Mouse (Mus musculus): Measurements from ENCODE around the gene Vapb. TPM values are rescaled to one million over a fixed set of nuclear protein-coding genes. Genes with fewer than 3 reads are reported as not detected.
A peak's percentile ranks its signal among the peaks of the same experiment; 100 is the strongest.

The Vapb gene
- polyA plus RNA-seq, 1 experiment from 2014 or later, result 14.8 TPM

- Histone ChIP-seq H3K27me3 (no peaks in the 10 kb centered on the region), H3K9me3 (0 out of 2 replicates have a peak, but pooled peaks cover 5% of the 10 kb centered on the region), H3K27ac (replicated peaks) (no peak overlapping the region), H3K9ac (replicated peaks) (no peak overlapping the region), H3K4me3 (no peak overlapping the region), H3K4me2 (replicated peaks) (no peak overlapping the region), H3K4me1 (peaks cover 17% of the 10 kb centered on the region), H3K36me3 (peaks cover 3% of the 10 kb centered on the region; the same call in 1 of the 2 replicates)
- WGBS, result 95% methylated on average over 9 of the region's 9 CpGs
- no peak for ATAC-seq (ENCODE audit: low FRiP score, low read depth)
Observed at GRCm38 (mm10) chr2:173742744-173743143, 5.4 kb downstream of the Vapb start.

- Histone ChIP-seq H3K36me3 (no peaks in the 10 kb centered on the region), H3K27me3 (no peaks in the 10 kb centered on the region), H3K27ac (replicated peaks) (no peak overlapping the region), H3K9me3 (0 out of 2 replicates have a peak, but pooled peaks cover 5% of the 10 kb centered on the region), H3K4me1 (peaks cover 2% of the 10 kb centered on the region), H3K4me2 (replicated peaks) (no peak overlapping the region), H3K9ac (replicated peaks) (no peak overlapping the region), H3K4me3 (no peak overlapping the region)
- no peak for ATAC-seq (ENCODE audit: low FRiP score, low read depth)
- WGBS, result 91% methylated on average over 7 of the region's 7 CpGs
Observed at GRCm38 (mm10) chr2:173744070-173744815, 6.9 kb downstream of the Vapb start.

- ATAC-seq (ENCODE audit: low FRiP score, low read depth), result no peak
- Histone ChIP-seq H3K9me3 (0 out of 2 replicates have a peak, but pooled peaks cover 5% of the 10 kb centered on the region), H3K9ac (replicated peaks) (no peak overlapping the region), H3K4me3 (no peak overlapping the region), H3K4me1 (no peaks in the 10 kb centered on the region), H3K27ac (replicated peaks) (no peak overlapping the region), H3K4me2 (replicated peaks) (no peak overlapping the region), H3K27me3 (no peaks in the 10 kb centered on the region), H3K36me3 (peaks cover 3% of the 10 kb centered on the region; the same call in 1 of the 2 replicates)
- WGBS, result 95% methylated on average over 2 of the region's 2 CpGs
Observed at GRCm38 (mm10) chr2:173748961-173749659, 11.8 kb downstream of the Vapb start.

GRCm38 (mm10) chr2:173755433-173756144, 18.3 kb downstream of the Vapb start:
- Histone ChIP-seq H3K4me2 (replicated peaks) (no peak overlapping the region), H3K27ac (replicated peaks) (peak overlapping the region; percentile 75), H3K9ac (replicated peaks) (no peak overlapping the region; the same call in 1 of the 2 replicates), H3K9me3 (no peaks in the 10 kb centered on the region), H3K36me3 (no peaks in the 10 kb centered on the region), H3K4me3 (no peak overlapping the region), H3K4me1 (peaks cover 32% of the 10 kb centered on the region), H3K27me3 (no peaks in the 10 kb centered on the region)
- WGBS, result 21% methylated on average over 8 of the region's 8 CpGs
- ATAC-seq (ENCODE audit: low FRiP score, low read depth), result peak; percentile 79

GRCm38 (mm10) chr2:173757624-173758155, 20.4 kb downstream of the Vapb start:
- no peak overlapping the region for H3K4me2 ChIP-seq (replicated peaks)
- H3K27ac ChIP-seq (replicated peaks), result no peak overlapping the region
- no peak overlapping the region for H3K9ac ChIP-seq (replicated peaks)
- no peaks in the 10 kb centered on the region for H3K36me3 ChIP-seq
- peaks cover 32% of the 10 kb centered on the region for H3K4me1 ChIP-seq
- 89% methylated on average over 8 of the region's 8 CpGs for WGBS
- H3K27me3 ChIP-seq, result no peaks in the 10 kb centered on the region
- no peak overlapping the region for H3K4me3 ChIP-seq
- ATAC-seq (ENCODE audit: low FRiP score, low read depth), result no peak
- no peaks in the 10 kb centered on the region for H3K9me3 ChIP-seq

DNA sequence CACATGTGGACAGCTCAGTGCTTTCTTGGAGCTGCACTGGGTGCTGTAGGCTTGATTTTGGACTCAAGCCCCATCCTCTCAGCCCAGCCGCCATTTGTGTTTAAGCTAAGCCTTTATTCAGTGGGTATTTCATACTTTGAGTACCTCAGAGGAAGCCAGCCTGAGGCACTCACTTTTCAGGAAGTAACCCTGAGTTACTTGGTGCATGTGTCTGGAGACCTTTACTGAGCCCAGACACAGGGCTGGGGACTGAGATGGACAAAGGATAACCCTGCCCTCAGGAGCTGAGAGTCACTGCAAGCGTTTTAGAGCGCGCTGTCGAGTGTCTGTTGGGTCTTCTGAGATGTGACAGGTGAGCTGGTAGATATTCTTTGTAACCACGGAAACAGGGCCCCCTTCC, 23.3 kb downstream of the Vapb start:
- H3K9ac ChIP-seq (replicated peaks), result no peak overlapping the region
- H3K9me3 ChIP-seq, result no peaks in the 10 kb centered on the region
- peaks cover 44% of the 10 kb centered on the region for H3K4me1 ChIP-seq
- H3K4me2 ChIP-seq (replicated peaks), result no peak overlapping the region
- WGBS, result 91% methylated on average over 6 of the region's 6 CpGs
- ATAC-seq (ENCODE audit: low FRiP score, low read depth), result no peak
- no peaks in the 10 kb centered on the region for H3K27me3 ChIP-seq
- no peak overlapping the region for H3K4me3 ChIP-seq
- H3K36me3 ChIP-seq, result peaks cover 7% of the 10 kb centered on the region; the same call in 1 of the 2 replicates
- 0 out of 2 replicates have a peak overlapping the region, but pooled peaks have one; percentile 10 for H3K27ac ChIP-seq (replicated peaks)

- WGBS, result 73% methylated on average over 3 of the region's 3 CpGs
- H3K36me3 ChIP-seq, result peaks cover 11% of the 10 kb centered on the region; the same call in 1 of the 2 replicates
- H3K27me3 ChIP-seq, result no peaks in the 10 kb centered on the region
- no peak for ATAC-seq (ENCODE audit: low FRiP score, low read depth)
- peaks cover 46% of the 10 kb centered on the region for H3K4me1 ChIP-seq
- H3K27ac ChIP-seq (replicated peaks), result no peak overlapping the region
- H3K4me3 ChIP-seq, result no peak overlapping the region
- no peak overlapping the region for H3K9ac ChIP-seq (replicated peaks)
- no peaks in the 10 kb centered on the region for H3K9me3 ChIP-seq
- no peak overlapping the region for H3K4me2 ChIP-seq (replicated peaks)
Observed at GRCm38 (mm10) chr2:173764629-173765028, 27.3 kb downstream of the Vapb start.

DNA sequence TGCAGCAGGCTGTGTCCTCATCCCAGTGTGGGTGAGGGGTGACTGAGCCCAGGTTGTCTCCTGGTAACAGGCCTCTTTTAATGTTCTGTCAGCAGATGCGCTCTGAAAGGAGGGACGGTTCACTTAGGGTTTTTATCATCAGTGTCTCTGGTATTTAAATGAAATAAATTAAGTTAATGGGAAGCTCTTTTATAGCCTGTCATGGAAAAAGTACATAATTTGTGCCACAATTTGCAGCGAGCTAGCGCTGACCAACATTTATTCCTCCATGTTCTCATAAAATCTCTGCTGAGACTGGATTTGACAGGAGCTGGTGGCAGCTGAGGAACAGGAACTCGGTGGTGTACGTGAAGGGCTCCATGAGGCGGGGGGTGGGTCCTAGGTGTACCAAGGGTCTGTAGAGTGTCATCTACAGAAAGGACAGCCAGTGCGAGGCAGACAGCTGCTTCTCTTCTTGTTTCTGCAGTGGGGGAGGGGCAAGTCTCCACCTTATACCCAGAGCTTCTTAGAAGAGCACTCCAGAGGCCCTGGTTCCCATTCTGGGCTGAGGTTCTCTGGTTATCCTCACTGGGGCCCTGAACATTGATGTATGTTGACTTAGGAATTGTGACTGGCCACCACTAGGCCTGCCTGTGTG, 30.8 kb downstream of the Vapb start:
- H3K27me3 ChIP-seq, result no peaks in the 10 kb centered on the region
- ATAC-seq (ENCODE audit: low FRiP score, low read depth), result no peak; the same call in 1 of the 2 replicates
- H3K4me1 ChIP-seq, result peaks cover 52% of the 10 kb centered on the region
- no peak overlapping the region for H3K4me3 ChIP-seq
- no peak overlapping the region for H3K4me2 ChIP-seq (replicated peaks)
- H3K9ac ChIP-seq (replicated peaks), result no peak overlapping the region
- H3K9me3 ChIP-seq, result no peaks in the 10 kb centered on the region
- H3K27ac ChIP-seq (replicated peaks), result no peak overlapping the region; the same call in 1 of the 2 replicates
- 82% methylated on average over 8 of the region's 8 CpGs for WGBS
- peaks cover 17% of the 10 kb centered on the region; the same call in 1 of the 2 replicates for H3K36me3 ChIP-seq

DNA sequence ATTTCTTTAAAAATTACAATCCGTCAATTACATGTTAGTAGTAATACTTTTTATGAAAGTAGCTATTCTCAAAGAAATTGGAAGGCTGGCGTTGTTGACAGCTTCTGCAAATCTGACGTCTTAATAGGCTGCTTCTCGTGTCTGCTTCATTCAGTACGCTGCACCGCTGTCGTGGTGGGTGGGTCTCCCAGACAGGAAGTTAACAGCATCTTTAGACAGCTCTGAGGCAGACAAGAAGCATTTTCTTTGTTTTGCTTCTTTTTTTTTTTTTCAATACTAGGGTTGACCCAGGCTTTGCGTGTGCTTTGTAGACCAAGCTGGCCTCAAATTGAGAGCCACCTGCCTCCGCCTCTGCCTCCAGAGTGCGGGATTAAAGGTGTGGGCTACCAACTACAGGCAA, 31.9 kb downstream of the Vapb start:
- 58% methylated on average over 10 of the region's 10 CpGs for WGBS
- peaks cover 44% of the 10 kb centered on the region for H3K4me1 ChIP-seq

DNA sequence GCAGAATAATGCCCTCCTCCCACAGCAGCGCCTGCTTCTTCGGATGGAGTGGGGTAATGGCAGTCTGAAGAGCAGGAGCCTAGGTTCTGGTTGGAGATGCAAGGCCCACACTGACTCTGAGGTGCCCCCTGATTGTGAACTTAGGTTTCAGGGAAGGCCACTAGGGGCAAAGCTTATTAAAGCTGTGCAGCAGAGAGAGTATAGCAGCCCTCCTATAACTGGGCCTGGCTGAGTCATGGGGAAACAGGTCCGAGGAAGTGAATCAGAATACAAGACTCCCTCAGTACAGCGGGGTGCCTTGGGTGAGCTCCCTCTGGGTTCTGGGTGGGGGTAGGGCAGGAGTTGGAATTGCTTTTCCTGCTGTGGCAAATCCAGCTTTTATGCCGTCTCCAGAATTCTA, 33.3 kb downstream of the Vapb start:
- ATAC-seq (ENCODE audit: low FRiP score, low read depth), result no peak
- Histone ChIP-seq H3K9ac (replicated peaks) (no peak overlapping the region), H3K4me1 (peaks cover 46% of the 10 kb centered on the region), H3K4me3 (no peak overlapping the region), H3K36me3 (0 out of 2 replicates have a peak, but pooled peaks cover 10% of the 10 kb centered on the region), H3K27me3 (no peaks in the 10 kb centered on the region), H3K27ac (replicated peaks) (peak overlapping the region; percentile 15; the same call in 1 of the 2 replicates), H3K4me2 (replicated peaks) (no peak overlapping the region), H3K9me3 (no peaks in the 10 kb centered on the region)
- 69% methylated on average over 5 of the region's 5 CpGs for WGBS

More for the DNA sequence above, 31.9 kb downstream of the Vapb start:
- ATAC-seq (ENCODE audit: low FRiP score, low read depth), result no peak
- H3K27me3 ChIP-seq, result no peaks in the 10 kb centered on the region
- peaks cover 13% of the 10 kb centered on the region; the same call in 1 of the 2 replicates for H3K36me3 ChIP-seq
- no peak overlapping the region for H3K9ac ChIP-seq (replicated peaks)
- no peaks in the 10 kb centered on the region for H3K9me3 ChIP-seq
- H3K27ac ChIP-seq (replicated peaks), result peak overlapping the region; percentile 60
- no peak overlapping the region for H3K4me2 ChIP-seq (replicated peaks)
- no peak overlapping the region for H3K4me3 ChIP-seq

- peak overlapping the region; percentile 42 for H3K27ac ChIP-seq (replicated peaks)
- H3K4me1 ChIP-seq, result peaks cover 56% of the 10 kb centered on the region
- ATAC-seq (ENCODE audit: low FRiP score, low read depth), result no peak
- no peak overlapping the region for H3K4me3 ChIP-seq
- H3K4me2 ChIP-seq (replicated peaks), result no peak overlapping the region
- H3K36me3 ChIP-seq, result peaks cover 10% of the 10 kb centered on the region; the same call in 1 of the 2 replicates
- 57% methylated on average over 8 of the region's 8 CpGs for WGBS
- H3K9me3 ChIP-seq, result no peaks in the 10 kb centered on the region
- H3K27me3 ChIP-seq, result no peaks in the 10 kb centered on the region
- H3K9ac ChIP-seq (replicated peaks), result no peak overlapping the region
Observed at GRCm38 (mm10) chr2:173771706-173772105, 34.4 kb downstream of the Vapb start.

Data from midbrain, embryonic 12.5 days (tissue).